ENCODE assay signal across 8 mouse cellular contexts in genomic region chr3:100162315-100163105, GRCm38 (mm10). TPM values are rescaled to one million over a fixed set of nuclear protein-coding genes. Genes with fewer than 3 reads are reported as not detected.
DNase-seq lines count a peak whose midpoint lies in the region; ATAC-seq lines count a peak whose summit lies in the region.

Gene Gdap2, plus strand, starts transcription at chr3:100162381.
Gene Wdr3, minus strand, starts transcription at chr3:100162407.

- peak; percentile 95 to 98 for DNase-seq in adrenal gland, adult (ENCODE audit: inconsistent age in 2 of 2, low spot score in 1 of 2)
- DNase-seq in embryo, embryonic 10.5 days (ENCODE audit: low spot score): peak; percentile 98
- peak; percentile 94 for DNase-seq in gastrocnemius, postnatal 14 days
- peak; percentile 95 to 96 for DNase-seq in left cerebral cortex, postnatal 10 days (ENCODE audit: extremely low spot score in 1 of 2, low spot score in 2 of 2)
- peak; percentile 94 for DNase-seq in right cerebral cortex, postnatal 25 days
- DNase-seq in urinary bladder, postnatal 4 days (ENCODE audit: low spot score in 2 of 2): peak; percentile 86 to 95

- intact Hi-C loops in gastrocnemius, postnatal 14 days (cut with DNase I; ENCODE audit: low total_unique reads): no loop called here
- intact Hi-C loops in left cerebral cortex, postnatal 10 days (cut with DNase I): no loop called here

- ATAC-seq in inflammation-experienced regulatory T-cells, adult 6 months: peak; percentile 99
- peak; percentile 99 for ATAC-seq in megakaryocyte-erythroid progenitor cell, adult 5-6 weeks (replicated peaks; ENCODE audit: low FRiP score, low TSS enrichment, poor library complexity, severe bottlenecking)

RNA-seq across cellular contexts. Expression of gene Gdap2, which starts in this region (rescaled TPM):
- 1 to 10 TPM; 5.6 to 5.9 TPM for total RNA-seq in gastrocnemius, postnatal 14 days (2021)
- 10 to 100 TPM; 28.0 to 31.8 (median 28.6) TPM for polyA plus RNA-seq in inflammation-experienced regulatory T-cells, adult 6 months (2017; shearing (Covaris generic))
- 10 to 100 TPM; 29.1 to 33.3 TPM for total RNA-seq in left cerebral cortex, postnatal 10 days (2021)
- 12.5 and 17.8 TPM in 2 replicates for total RNA-seq in megakaryocyte-erythroid progenitor cell, adult 5-6 weeks (2014; fragmentation: Nextera tagmentation)
- total RNA-seq in megakaryocyte-erythroid progenitor cell, adult 5-6 weeks (2017): 17.7 and 30.9 TPM in 2 replicates

RNA-seq across cellular contexts. Expression of gene Wdr3, which starts in this region (rescaled TPM):
- 10 to 100 TPM in 1 of 2 experiments, 1 to 10 TPM in 1; 9.2 to 12.2 TPM for total RNA-seq in gastrocnemius, postnatal 14 days (2021)
- 10 to 100 TPM; 35.3 to 46.5 (median 35.4) TPM for polyA plus RNA-seq in inflammation-experienced regulatory T-cells, adult 6 months (2017; shearing (Covaris generic))
- 10 to 100 TPM; 21.6 to 23.1 TPM for total RNA-seq in left cerebral cortex, postnatal 10 days (2021)
- total RNA-seq in megakaryocyte-erythroid progenitor cell, adult 5-6 weeks (2014; fragmentation: Nextera tagmentation): 45.7 and 73.8 TPM in 2 replicates
- total RNA-seq in megakaryocyte-erythroid progenitor cell, adult 5-6 weeks (2017): 142 and 162 TPM in 2 replicates

Comparison
In these comparisons a context has a peak if more than half of its experiments do, and no peak if none do; other contexts are left out.
1. Peak in every context shown above with its lines: DNase-seq and ATAC-seq.